Mouse (Mus musculus) stomach, postnatal 0 days (tissue): Measurements from ENCODE around the gene Rsc1a1.

Experiments used
- CTCF ChIP-seq: IDR thresholded peaks from 2 replicates; pipeline ENCODE4 v1.5.1; 2016; ENCODE audit warnings: antibody characterized with exemption, low read depth, mild to moderate bottlenecking, moderate library complexity
- EP300 ChIP-seq: optimal IDR thresholded peaks from 2 replicates; pipeline ENCODE3; 2016; ENCODE audit warnings: antibody characterized with exemption

- TF ChIP-seq CTCF (no peak), EP300 (no peak)
Observed at GRCm38 (mm10) chr4:141682706-141683230, 2.6 kb downstream of the Rsc1a1 start.
